Comparison of ENCODE assay signal across 20 mouse cellular contexts in the genomic region with DNA sequence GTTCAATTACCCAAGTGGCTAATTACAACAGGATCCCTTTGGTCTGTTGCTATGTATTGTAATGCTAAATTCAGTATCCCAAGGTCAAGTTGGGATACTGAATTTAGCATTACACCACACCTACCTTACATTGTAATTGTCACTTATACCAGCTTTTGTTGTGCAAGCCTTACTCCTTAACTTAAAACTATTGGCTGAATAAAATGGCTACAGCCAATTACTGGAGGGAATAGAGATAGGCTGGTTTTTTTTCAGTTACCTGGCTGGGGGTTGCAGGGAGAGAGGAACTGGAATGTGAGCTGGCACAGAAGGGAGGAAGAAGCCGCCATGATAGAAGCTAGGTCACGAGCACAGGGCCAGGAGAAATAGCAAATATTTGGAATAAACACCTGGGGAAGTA. TPM values are rescaled to one million over a fixed set of nuclear protein-coding genes. Genes with fewer than 3 reads are reported as not detected.
DNase-seq lines count a peak whose midpoint lies in the region; TF ChIP-seq lines count a peak whose summit lies in the region.
"Had no signal": no experiment of that assay in that cellular context is flagged by ENCODE, and none has a peak within 500 bp of the region (broad histone marks: within the 10 kb centered on the region; RNA-seq: fewer than 3 reads in every experiment).

No protein-coding gene starts in this region.

- peak; percentile 48 for DNase-seq in heart, adult 11 months
- no peak for DNase-seq in heart, postnatal 4 days
- DNase-seq in ES-E14 (ENCODE audit: low read depth, low spot score) = peak; percentile 80
- DNase-seq in WW6 (ENCODE audit: low read depth, low spot score) = peak; percentile 71
- DNase-seq in frontal cortex, postnatal 14 days (ENCODE audit: low spot score in 2 of 2) = no peak
- no peak for DNase-seq in thymus, postnatal 36 days
- no peak for DNase-seq in cerebellum, adult 11 months
- DNase-seq: adrenal gland, adult 8-10 months; adrenal gland, postnatal 14 days; adrenal gland, postnatal 36 days; B cell, adult 2 months; cerebellum, adult 2 months; cerebellum, adult 9-10 months; cerebellum, postnatal 10 days; cerebellum, postnatal 25 days; forebrain, postnatal 0 days had no signal

- in situ Hi-C loops in ES-E14 (cut with MboI; ENCODE audit: low sequenced_read_pairs in 2 of 2, unreplicated experiment in 2 of 2) = no loop called here

- no peak overlapping the region for H3K4me3 ChIP-seq in ES-E14 (ENCODE audit: insufficient read depth in 1 of 2, low read depth in 1 of 2, low read length in 2 of 2, poor library complexity in 1 of 2, severe bottlenecking in 1 of 2)
- H3K4me3 ChIP-seq: embryonic facial prominence, embryonic 10.5 days; embryonic facial prominence, embryonic 12.5 days; forebrain, embryonic 13.5 days; forebrain, embryonic 15.5 days had no signal

- peaks cover 2 to 8% of the 10 kb centered on the region in 2 experiments; a peak in 3 of 4 replicates for H3K4me1 ChIP-seq in ES-E14 (ENCODE audit: control insufficient read depth in 2 of 2, insufficient read depth in 2 of 2, low read length in 2 of 2, poor library complexity in 1 of 2)
- H3K4me1 ChIP-seq: embryonic facial prominence, embryonic 10.5 days; embryonic facial prominence, embryonic 12.5 days; forebrain, embryonic 13.5 days; forebrain, embryonic 15.5 days had no signal

- H3K9me3 ChIP-seq in ES-E14 (ENCODE audit: control insufficient read depth, insufficient read depth, low read depth, low read length) = no peaks in the 10 kb centered on the region
- H3K9me3 ChIP-seq: embryonic facial prominence, embryonic 10.5 days; embryonic facial prominence, embryonic 12.5 days; forebrain, embryonic 13.5 days; forebrain, embryonic 15.5 days had no signal

- H3K9ac ChIP-seq in ES-E14 (ENCODE audit: insufficient read depth, low read depth, low read length, poor library complexity, severe bottlenecking) = no peak overlapping the region; the same call in 1 of the 2 replicates
- H3K9ac ChIP-seq: embryonic facial prominence, embryonic 12.5 days; forebrain, embryonic 13.5 days; forebrain, embryonic 15.5 days; forebrain, postnatal 0 days had no signal

- peak overlapping the region; percentile 74; the same call in 1 of the 2 replicates for H3K27ac ChIP-seq in ES-E14 (ENCODE audit: insufficient read depth, low read depth, low read length, poor library complexity, severe bottlenecking)
- H3K27ac ChIP-seq: embryonic facial prominence, embryonic 10.5 days; embryonic facial prominence, embryonic 12.5 days; forebrain, embryonic 13.5 days; forebrain, embryonic 15.5 days had no signal

- no peaks in the 10 kb centered on the region for H3K36me3 ChIP-seq in ES-E14 (ENCODE audit: control insufficient read depth, insufficient read depth, low read length, poor library complexity, severe bottlenecking)
- H3K36me3 ChIP-seq: embryonic facial prominence, embryonic 10.5 days; embryonic facial prominence, embryonic 12.5 days; forebrain, embryonic 15.5 days had no signal

TF ChIP-seq in ES-E14, 5 proteins besides CTCF, POLR2A, EP300 and RAD21:
- TF ChIP-seq ZC3H11A (IDR thresholded peaks at IDR 0.05; ENCODE audit: borderline replicate concordance, low read depth, low read length) = no peak
- no peak for TF ChIP-seq HCFC1 (IDR thresholded peaks at IDR 0.05; ENCODE audit: borderline replicate concordance, insufficient read depth, low read length)
- TF ChIP-seq CHD2 (IDR thresholded peaks at IDR 0.05; ENCODE audit: low read depth, low read length) = no peak
- TF ChIP-seq ZNF384 (IDR thresholded peaks at IDR 0.05; ENCODE audit: low read depth, low read length) = no peak; the same call in 1 of the 2 replicates
- TF ChIP-seq MAFK (IDR thresholded peaks at IDR 0.05; ENCODE audit: insufficient read depth, low read depth, low read length) = no peak
TF ChIP-seq in ES-E14: peak in this region for 0.

RNA-seq across cellular contexts. Expression of gene Brd4, which starts 11.4 kb away (rescaled TPM):
- total RNA-seq in heart, postnatal 4 days (2021) = 10 to 100 TPM; 80.4 to 81.7 TPM
- 51.7 and 54.3 TPM in 2 replicates for total RNA-seq in ES-E14 (2012; rRNA removed)

RNA-seq across cellular contexts. Expression of gene Akap8, which starts 25.1 kb away (rescaled TPM):
- total RNA-seq in heart, postnatal 4 days (2021) = 10 to 100 TPM; 68.8 to 78.1 TPM
- 156 and 210 TPM in 2 replicates for total RNA-seq in ES-E14 (2012; rRNA removed)

RNA-seq across cellular contexts. Expression of gene Akap8l, which starts 54.5 kb away (rescaled TPM):
- total RNA-seq in heart, postnatal 4 days (2021) = 10 to 100 TPM; 57.4 to 57.8 TPM
- total RNA-seq in ES-E14 (2012; rRNA removed) = 63.6 and 126 TPM in 2 replicates

Comparison
In these comparisons a context has a peak if more than half of its experiments do, and no peak if none do; other contexts are left out.
1. DNase-seq: peak in heart, adult 11 months (single experiment), ES-E14 (single experiment) and WW6 (single experiment); none in heart, postnatal 4 days (single experiment), frontal cortex, postnatal 14 days (0 of 2), thymus, postnatal 36 days (0 of 2) and cerebellum, adult 11 months (single experiment).